In the genomic region with DNA sequence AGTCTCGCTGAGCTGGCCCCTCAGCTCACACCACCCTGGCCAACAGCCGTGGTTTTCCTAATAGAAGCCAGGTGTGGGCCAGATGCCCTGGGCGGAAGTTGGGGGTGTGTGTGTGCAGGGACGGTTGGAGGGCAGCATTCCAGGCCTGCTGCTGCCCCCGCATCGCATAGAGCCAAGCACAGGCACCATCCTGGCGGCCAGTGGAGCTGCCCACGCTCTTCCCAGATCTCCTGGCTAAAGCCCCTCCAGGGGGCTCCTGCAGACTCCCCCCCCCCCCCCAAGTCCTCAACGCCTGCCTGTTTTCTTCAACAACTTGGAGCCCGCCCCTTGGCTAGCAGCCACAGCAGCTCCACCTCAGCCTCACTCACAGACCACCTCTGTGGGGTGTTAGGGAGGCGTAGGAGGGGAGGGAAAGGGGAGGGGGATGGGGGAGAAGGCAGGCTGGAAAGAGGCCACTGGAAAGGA, we compare ENCODE assay signal across 9 mouse cellular contexts. TPM values are rescaled to one million over a fixed set of nuclear protein-coding genes. Genes with fewer than 3 reads are reported as not detected.
DNase-seq lines count a peak whose midpoint lies in the region; ATAC-seq and TF ChIP-seq lines count a peak whose summit lies in the region.
"Had no signal": no experiment of that assay in that cellular context is flagged by ENCODE, and none has a peak within 500 bp of the region (broad histone marks: within the 10 kb centered on the region; RNA-seq: fewer than 3 reads in every experiment).

No protein-coding gene starts in this region.

- peaks cover 24% of the 10 kb centered on the region for H3K36me3 ChIP-seq in heart, embryonic 14.5 days (ENCODE audit: control insufficient read depth, insufficient read depth, low read length)
- H3K36me3 ChIP-seq in stomach, embryonic 16.5 days (ENCODE audit: control insufficient read depth, insufficient read depth, low read length) = no peaks in the 10 kb centered on the region

- H3K4me2 ChIP-seq in heart, embryonic 14.5 days (ENCODE audit: low read length) = peak overlapping the region; percentile 7
- H3K4me2 ChIP-seq in stomach, embryonic 16.5 days (ENCODE audit: low read depth, low read length) = no peak overlapping the region

- no peak for TF ChIP-seq CTCF in left cerebral cortex, adult 2 months (IDR thresholded peaks at IDR 0.05)

- H3K9me3 ChIP-seq in heart, embryonic 14.5 days (ENCODE audit: control insufficient read depth, low read length) = no peaks in the 10 kb centered on the region
- H3K9me3 ChIP-seq in stomach, embryonic 16.5 days (replicated peaks; ENCODE audit: control insufficient read depth, low read length) = no peaks in the 10 kb centered on the region

- peak; percentile 58 for ATAC-seq in heart, embryonic 14.5 days (ENCODE audit: insufficient number of reproducible peaks, insufficient read depth, low FRiP score, low read depth)
- ATAC-seq in stomach, embryonic 16.5 days (ENCODE audit: insufficient read depth, low FRiP score) = peak; percentile 54

- H3K4me1 ChIP-seq in heart, embryonic 14.5 days (ENCODE audit: control insufficient read depth in 2 of 2, insufficient read depth in 2 of 2, low read length in 2 of 2) = peaks cover 35 to 49% of the 10 kb centered on the region in 2 experiments
- H3K4me1 ChIP-seq in stomach, embryonic 16.5 days (ENCODE audit: control insufficient read depth, insufficient read depth, low read length) = peaks cover 19% of the 10 kb centered on the region

- H3K27me3 ChIP-seq in heart, embryonic 14.5 days (ENCODE audit: control insufficient read depth, insufficient read depth, low read length) = no peaks in the 10 kb centered on the region
- no peaks in the 10 kb centered on the region for H3K27me3 ChIP-seq in stomach, embryonic 16.5 days (ENCODE audit: control insufficient read depth, insufficient read depth, low read length)

- H3K27ac ChIP-seq in left cerebral cortex, adult 2 months = peak overlapping the region; percentile 70
- peak overlapping the region; percentile 58 to 89; a peak in 3 of 4 replicates for H3K27ac ChIP-seq in heart, embryonic 14.5 days (replicated peaks in 1 of 2; ENCODE audit: control insufficient read depth in 1 of 2, insufficient read depth in 1 of 2, low read depth in 2 of 2, low read length in 2 of 2)
- H3K27ac ChIP-seq in stomach, embryonic 16.5 days (ENCODE audit: low read length) = peak overlapping the region; percentile 29; the same call in 1 of the 2 replicates
- H3K27ac ChIP-seq: macrophage had no signal

- 21% methylated on average over 11 of the region's 11 CpGs for WGBS in heart, embryonic 14.5 days
- 34% methylated on average over 11 of the region's 11 CpGs for WGBS in stomach, embryonic 16.5 days

- intact Hi-C loops in left cerebral cortex, adult 2 months (cut with DNase I) = loop anchor here (1.0 kb wide), 1 partner anchor 17 kb away; no protein-coding TSS in a partner anchor

- H3K9ac ChIP-seq in heart, embryonic 14.5 days (ENCODE audit: low read length) = peak overlapping the region; percentile 63; the same call in 1 of the 2 replicates
- H3K9ac ChIP-seq in stomach, embryonic 16.5 days (ENCODE audit: low read length) = 0 out of 2 replicates have a peak overlapping the region, but pooled peaks have one; percentile 1

- DNase-seq in left cerebral cortex, adult 2 months (ENCODE audit: extremely low spot score in 1 of 2, low spot score in 2 of 2) = no peak
- DNase-seq in left cerebral cortex, adult 8-10 months (ENCODE audit: low spot score in 2 of 2) = no peak
- peak; percentile 74 for DNase-seq in embryo, embryonic 11.5 days (ENCODE audit: low read depth, low spot score)
- DNase-seq in liver = peak; percentile 51
- no peak for DNase-seq in frontal cortex, postnatal 10 days (ENCODE audit: low spot score in 2 of 2)
- no peak for DNase-seq in urinary bladder, postnatal 25 days (ENCODE audit: low spot score)

- no peak overlapping the region for H3K4me3 ChIP-seq in left cerebral cortex, adult 2 months
- no peak overlapping the region for H3K4me3 ChIP-seq in heart, embryonic 14.5 days (ENCODE audit: control insufficient read depth in 1 of 2, insufficient read depth in 1 of 2, low read depth in 1 of 2, low read length in 2 of 2)
- no peak overlapping the region for H3K4me3 ChIP-seq in stomach, embryonic 16.5 days (replicated peaks; ENCODE audit: low read length)

RNA-seq across cellular contexts. Expression of gene Dnaja3, which starts 19.0 kb away (rescaled TPM):
- 10 to 100 TPM; 56.9 to 62.2 TPM for total RNA-seq in left cerebral cortex, adult 2 months (2021)
- total RNA-seq in left cerebral cortex, adult 8-10 months (2022) = 10 to 100 TPM; 63.0 to 66.1 (median 65.1) TPM
- 68.9 and 70.3 TPM in 2 replicates for polyA plus RNA-seq in heart, embryonic 14.5 days (2014; fragmentation: Nextera tagmentation; extraction: Ambion mirVana)
- polyA plus RNA-seq in stomach, embryonic 16.5 days (2015; fragmentation: Nextera tagmentation; extraction: Ambion mirVana) = 73.1 and 76.6 TPM in 2 replicates

RNA-seq across cellular contexts. Expression of gene Vasn, which starts 19.1 kb away (rescaled TPM):
- total RNA-seq in left cerebral cortex, adult 2 months (2021) = 10 to 100 TPM; 11.5 to 13.1 TPM
- total RNA-seq in left cerebral cortex, adult 8-10 months (2022) = 10 to 100 TPM in 2 of 4 experiments, 1 to 10 TPM in 2; 8.5 to 10.4 (median 9.9) TPM
- 11.9 and 12.8 TPM in 2 replicates for polyA plus RNA-seq in heart, embryonic 14.5 days (2014; fragmentation: Nextera tagmentation; extraction: Ambion mirVana)
- polyA plus RNA-seq in stomach, embryonic 16.5 days (2015; fragmentation: Nextera tagmentation; extraction: Ambion mirVana) = 18.3 and 18.4 TPM in 2 replicates

RNA-seq across cellular contexts. Expression of gene Coro7, which starts 20.8 kb away (rescaled TPM):
- total RNA-seq in left cerebral cortex, adult 2 months (2021) = 10 to 100 TPM; 76.7 to 92.0 TPM
- 10 to 100 TPM; 88.7 to 98.8 (median 95.6) TPM for total RNA-seq in left cerebral cortex, adult 8-10 months (2022)
- polyA plus RNA-seq in heart, embryonic 14.5 days (2014; fragmentation: Nextera tagmentation; extraction: Ambion mirVana) = 11.9 TPM in 2 replicates
- 19.7 and 20.6 TPM in 2 replicates for polyA plus RNA-seq in stomach, embryonic 16.5 days (2015; fragmentation: Nextera tagmentation; extraction: Ambion mirVana)

RNA-seq across cellular contexts. Expression of gene Pam16, which starts 34.0 kb away (rescaled TPM):
- total RNA-seq in left cerebral cortex, adult 2 months (2021) = 10 to 100 TPM; 78.1 to 94.1 TPM
- total RNA-seq in left cerebral cortex, adult 8-10 months (2022) = 10 to 100 TPM; 79.9 to 99.6 (median 92.2) TPM
- polyA plus RNA-seq in heart, embryonic 14.5 days (2014; fragmentation: Nextera tagmentation; extraction: Ambion mirVana) = 157 and 165 TPM in 2 replicates
- polyA plus RNA-seq in stomach, embryonic 16.5 days (2015; fragmentation: Nextera tagmentation; extraction: Ambion mirVana) = 47.9 and 75.3 TPM in 2 replicates

Comparison
In these comparisons a context has a peak if more than half of its experiments do, and no peak if none do; other contexts are left out.
1. DNase-seq: peak in embryo, embryonic 11.5 days (single experiment) and liver (single experiment); none in left cerebral cortex, adult 2 months (0 of 2), left cerebral cortex, adult 8-10 months (0 of 2), frontal cortex, postnatal 10 days (0 of 2) and urinary bladder, postnatal 25 days (single experiment).
2. Peak in every context shown above with its lines, with median percentiles within 50 percentile points of each other: H3K27ac ChIP-seq.